Mouse (Mus musculus) kidney, adult 2 months (tissue): ENCODE data around the gene Prpf40b. TPM values are rescaled to one million over a fixed set of nuclear protein-coding genes. Genes with fewer than 3 reads are reported as not detected.

ENCODE experiments used
- DNase-seq: peaks from one replicate; pipeline ENCODE4 v3.0.0; 2021
- H3K27ac ChIP-seq: fragments of 200-500 bp; 2 replicates; pipeline ENCODE4 v1.5.1; 2012; ENCODE audit warnings: low read depth, low read length, control low read depth, inconsistent platforms; ENCODE audit not compliant: insufficient read depth
- H3K27me3 ChIP-seq: fragments of 200-500 bp; replicated peaks from 2 replicates; pipeline ENCODE4 v1.6.1; 2012; ENCODE audit warnings: mild to moderate bottlenecking, moderate library complexity, low read length, inconsistent platforms; ENCODE audit not compliant: control insufficient read depth, insufficient read depth
- H3K36me3 ChIP-seq: fragments of 200-500 bp; 2 replicates; pipeline ENCODE4 v1.6.1; 2012; ENCODE audit warnings: mild to moderate bottlenecking, moderate library complexity, low read length, inconsistent platforms; ENCODE audit not compliant: control insufficient read depth, insufficient read depth
- H3K4me1 ChIP-seq: fragments of 200-500 bp; 2 replicates; pipeline ENCODE4 v1.6.1; 2011; ENCODE audit warnings: low read length; ENCODE audit not compliant: control insufficient read depth, insufficient read depth
- H3K4me3 ChIP-seq: fragments of 200-500 bp; 2 replicates; pipeline ENCODE4 v1.5.1; 2011; ENCODE audit warnings: mild to moderate bottlenecking, low read depth, low read length, control low read depth; ENCODE audit not compliant: insufficient read depth
- CTCF ChIP-seq: fragments of 200-500 bp; conservative IDR thresholded peaks from 2 replicates; pipeline ENCODE4 v1.5.1; 2011; ENCODE audit warnings: low read depth, mild to moderate bottlenecking, control low read depth, low read length, moderate library complexity, mixed read lengths; ENCODE audit not compliant: insufficient read depth, insufficient read length
- POLR2A ChIP-seq: fragments of 200-500 bp; IDR thresholded peaks from one replicate; pipeline ENCODE4 v1.6.1; 2011; ENCODE audit warnings: low read depth, low read length, control low read depth
- WGBS: fragments of 180-500 bp; shearing (Covaris S2); methylation state at CpG from one replicate; pipeline ENCODE4 v1.1.7; 2018; 5-methylcytosine and 5-hydroxymethylcytosine counted together
- polyA plus RNA-seq: library from polyadenylated mRNA; depleted of rRNA; stranded (reverse); fragments of >200 nt; gene quantifications from 2 replicates; pipeline ENCODE4 v1.2.3, GENCODE M21; 2012

Prpf40b gene
- polyA plus RNA-seq, 1 experiment, result 48.0 TPM

- peak; percentile 29 for DNase-seq
- Histone ChIP-seq H3K36me3 (no peaks in the 10 kb centered on the region), H3K27me3 (no peaks in the 10 kb centered on the region), H3K4me3 (peak within 1 kb of the TSS; percentile 83), H3K4me1 (peaks cover 7% of the 10 kb centered on the region; the same call in 1 of the 2 replicates), H3K27ac (no peak within 1 kb of the TSS)
- no peak for TF ChIP-seq POLR2A
- TF ChIP-seq CTCF, result no peak
- WGBS, result 5% methylated on average over 13 of the region's 17 CpGs
Measured at GRCm38 (mm10) chr15:99295484-99295981, 646 bp downstream of the Prpf40b start, which contains the start of gene Fam186b. Gene Fam186b (minus strand): TSS chr15:99295888.

DNA sequence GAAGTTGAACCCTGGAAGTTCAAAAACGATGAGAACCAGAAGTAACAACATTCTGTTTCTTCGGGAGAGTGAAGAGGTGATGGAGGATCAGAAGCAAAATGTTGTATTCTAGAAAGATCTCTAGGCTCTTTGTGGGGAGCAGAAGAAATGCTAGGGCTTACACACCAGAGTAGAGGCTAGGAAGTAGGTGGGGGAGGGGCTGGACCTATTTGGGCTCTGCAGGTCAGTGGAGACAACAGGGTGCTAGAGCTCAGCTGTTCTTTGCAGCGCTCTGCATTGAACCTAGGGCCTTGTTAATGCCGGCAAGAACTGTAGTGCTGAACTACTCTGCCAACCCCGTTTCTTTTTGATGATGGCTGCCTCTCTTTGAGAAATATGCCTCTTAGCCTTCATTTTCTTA lies 1.3 kb downstream of the Prpf40b start:
- DNase-seq, result no peak
- TF ChIP-seq POLR2A (no peak), CTCF (no peak)
- WGBS, result 49% methylated on average over 5 of the region's 5 CpGs
- no peaks in the 10 kb centered on the region for H3K27me3 ChIP-seq
- H3K4me3 ChIP-seq, result no peak overlapping the region
- H3K27ac ChIP-seq, result no peak overlapping the region
- peaks cover 7% of the 10 kb centered on the region; the same call in 1 of the 2 replicates for H3K4me1 ChIP-seq
- H3K36me3 ChIP-seq, result no peaks in the 10 kb centered on the region

- 56% methylated on average over 9 of the region's 9 CpGs for WGBS
- Histone ChIP-seq H3K36me3 (peaks cover 2% of the 10 kb centered on the region; the same call in 1 of the 2 replicates), H3K27me3 (no peaks in the 10 kb centered on the region), H3K4me1 (no peaks in the 10 kb centered on the region), H3K4me3 (no peak overlapping the region), H3K27ac (no peak overlapping the region)
- peak; percentile 51 for DNase-seq
- TF ChIP-seq POLR2A, result no peak
Measured at GRCm38 (mm10) chr15:99307476-99307875, 12.6 kb downstream of the Prpf40b start.

- 93% methylated on average over 9 of the region's 9 CpGs for WGBS
- Histone ChIP-seq H3K4me3 (no peak overlapping the region), H3K4me1 (no peaks in the 10 kb centered on the region), H3K27me3 (no peaks in the 10 kb centered on the region), H3K36me3 (peaks cover 2% of the 10 kb centered on the region; the same call in 1 of the 2 replicates), H3K27ac (no peak overlapping the region)
- no peak for DNase-seq
- TF ChIP-seq CTCF (no peak), POLR2A (no peak)
Measured at GRCm38 (mm10) chr15:99309549-99309948, 14.7 kb downstream of the Prpf40b start.

DNA sequence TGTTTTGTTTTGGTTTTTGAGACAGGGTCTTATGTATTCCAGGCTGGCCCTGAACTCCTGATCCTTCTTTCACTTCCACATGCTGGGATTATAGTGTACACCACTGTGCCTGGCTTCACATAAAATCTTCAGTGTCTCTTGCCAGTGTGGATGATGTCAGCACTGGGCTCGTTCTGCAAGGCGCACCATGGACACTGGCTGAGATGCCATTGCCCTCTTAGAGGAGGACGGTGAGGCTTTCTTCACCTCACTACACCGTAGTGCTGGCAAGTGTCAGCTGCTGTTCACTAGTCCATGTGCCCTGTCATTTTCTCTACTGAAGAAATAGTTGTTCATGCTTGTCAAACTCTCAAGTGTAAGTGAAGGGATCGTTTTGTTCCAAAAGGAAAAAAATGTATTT lies 15.7 kb downstream of the Prpf40b start:
- Histone ChIP-seq H3K27ac (no peak overlapping the region), H3K36me3 (peaks cover 2% of the 10 kb centered on the region; the same call in 1 of the 2 replicates), H3K27me3 (no peaks in the 10 kb centered on the region), H3K4me1 (no peaks in the 10 kb centered on the region), H3K4me3 (no peak overlapping the region)
- WGBS, result 92% methylated on average over 5 of the region's 5 CpGs
- DNase-seq, result no peak
- no peak for TF ChIP-seq CTCF
- no peak for TF ChIP-seq POLR2A

DNA sequence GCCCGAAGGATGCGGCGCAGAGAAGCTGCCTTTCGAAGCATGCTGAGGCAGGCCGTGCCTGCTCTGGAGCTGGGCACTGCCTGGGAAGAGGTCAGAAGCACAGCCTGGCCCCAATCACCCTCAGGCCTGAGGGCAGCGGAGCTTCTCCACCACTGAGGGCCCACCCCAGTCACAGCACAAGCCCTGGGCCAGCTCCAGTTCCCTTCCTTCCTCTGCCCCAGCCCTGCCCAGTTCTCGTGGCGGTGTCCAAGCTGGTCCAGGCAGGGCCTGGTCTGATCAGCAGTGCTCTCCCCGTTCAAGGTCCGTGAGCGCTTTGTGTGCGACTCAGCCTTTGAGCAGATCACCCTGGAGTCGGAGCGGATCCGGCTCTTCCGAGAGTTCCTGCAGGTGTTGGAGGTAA lies 20.0 kb downstream of the Prpf40b start:
- H3K27me3 ChIP-seq, result no peaks in the 10 kb centered on the region
- H3K4me1 ChIP-seq, result no peaks in the 10 kb centered on the region
- peak overlapping the region; percentile 18 for H3K4me3 ChIP-seq
- peaks cover 2% of the 10 kb centered on the region; the same call in 1 of the 2 replicates for H3K36me3 ChIP-seq
- H3K27ac ChIP-seq, result peak overlapping the region; percentile 77
- WGBS, result 70% methylated on average over 16 of the region's 16 CpGs
- no peak for TF ChIP-seq CTCF
- TF ChIP-seq POLR2A, result no peak
- DNase-seq, result peak; percentile 60

GRCm38 (mm10) chr15:99316314-99317266 lies 21.7 kb downstream of the Prpf40b start:
- Histone ChIP-seq H3K27me3 (no peaks in the 10 kb centered on the region), H3K36me3 (no peaks in the 10 kb centered on the region), H3K27ac (peak overlapping the region; percentile 62), H3K4me1 (no peaks in the 10 kb centered on the region), H3K4me3 (no peak overlapping the region)
- TF ChIP-seq CTCF, result peak; percentile 80
- TF ChIP-seq POLR2A, result no peak
- WGBS, result 59% methylated on average over 16 of the region's 16 CpGs
- peak; percentile 84 for DNase-seq
